Mouse (Mus musculus) G1E (cell line): Measurements from ENCODE around the gene Asap2.

Experiments used
- CTCF ChIP-seq: IDR thresholded peaks from 2 replicates; pipeline ENCODE4 v1.5.1; 2012; ENCODE audit warnings: low read depth, low read length, inconsistent platforms, mixed read lengths
- GATA1 ChIP-seq: IDR thresholded peaks from 2 replicates; pipeline ENCODE4 v1.6.1; 2012; ENCODE audit warnings: borderline replicate concordance, low read length, inconsistent platforms, mixed read lengths
- GATA2 ChIP-seq: IDR thresholded peaks from 2 replicates; pipeline ENCODE4 v1.6.1; 2012; ENCODE audit warnings: low read depth, low read length, inconsistent platforms, borderline replicate concordance
- TAL1 ChIP-seq: conservative IDR thresholded peaks from 2 replicates; pipeline ENCODE4 v1.6.1; 2012; ENCODE audit warnings: low read depth, low read length, inconsistent platforms, mixed read lengths

DNA sequence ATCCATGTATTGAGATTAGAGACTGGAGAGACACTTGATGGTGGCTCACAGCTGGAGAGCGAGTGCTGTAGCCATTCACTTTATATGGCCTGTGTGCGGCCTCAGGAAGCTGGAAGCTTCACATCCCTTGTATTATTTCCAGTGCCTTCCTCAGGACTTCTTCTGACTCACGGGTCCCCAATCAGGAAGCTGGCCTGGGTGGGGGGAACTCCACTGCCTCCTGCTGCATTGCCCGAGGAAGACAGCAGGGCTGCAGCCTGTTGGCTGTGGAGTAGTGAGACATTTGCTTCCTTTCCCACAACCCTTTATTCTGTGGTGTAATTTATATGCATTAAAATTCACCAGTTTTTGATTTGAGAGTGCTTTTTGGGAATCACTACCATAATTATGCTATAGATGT is 149.3 kb downstream of the Asap2 start:
- no peak for TF ChIP-seq CTCF
- no peak for TF ChIP-seq GATA1
- TF ChIP-seq TAL1: no peak
- TF ChIP-seq GATA2: no peak
